In genomic region chr11:86584898-86585597, GRCm38 (mm10) we compare ENCODE assay signal across 9 mouse cellular contexts. TPM values are rescaled to one million over a fixed set of nuclear protein-coding genes. Genes with fewer than 3 reads are reported as not detected.
A peak's percentile ranks its signal among the peaks of the same experiment; 100 is the strongest.
DNase-seq lines count a peak whose midpoint lies in the region; ATAC-seq and TF ChIP-seq lines count a peak whose summit lies in the region.
"Had no signal": no experiment of that assay in that cellular context is flagged by ENCODE, and none has a peak within 500 bp of the region (broad histone marks: within the 10 kb centered on the region; RNA-seq: fewer than 3 reads in every experiment).

No protein-coding gene starts in this region.

- no peaks in the 10 kb centered on the region for H3K27me3 ChIP-seq in CH12.LX (replicated peaks)
- H3K27me3 ChIP-seq in liver, embryonic 13.5 days = no peaks in the 10 kb centered on the region

- peak overlapping the region; percentile 99 for H3K9ac ChIP-seq in CH12.LX (ENCODE audit: insufficient read depth, low read depth)
- peak overlapping the region; percentile 75 for H3K9ac ChIP-seq in liver, embryonic 13.5 days

- peaks cover 3 to 12% of the 10 kb centered on the region in 2 experiments for H3K36me3 ChIP-seq in CH12.LX (replicated peaks in 1 of 2; ENCODE audit: control insufficient read depth in 1 of 2, insufficient read depth in 1 of 2, low read length in 1 of 2)
- H3K36me3 ChIP-seq in liver, embryonic 13.5 days = peaks cover 16% of the 10 kb centered on the region; the same call in 1 of the 2 replicates

- peaks cover 25% of the 10 kb centered on the region for H3K79me2 ChIP-seq in CH12.LX (replicated peaks; ENCODE audit: control insufficient read depth, extremely low read depth, insufficient read depth, poor library complexity, severe bottlenecking)

- ATAC-seq in liver, embryonic 13.5 days (ENCODE audit: low read depth) = no peak

- no peak for TF ChIP-seq RAD21 in CH12.LX (IDR thresholded peaks at IDR 0.05; ENCODE audit: low read depth, low read length)

- H3K27ac ChIP-seq in CH12.LX (ENCODE audit: insufficient read depth, low read depth) = peak overlapping the region; percentile 85
- H3K27ac ChIP-seq in liver, embryonic 13.5 days = peak overlapping the region; percentile 72

- H3K4me3 ChIP-seq in CH12.LX (replicated peaks in 1 of 3; ENCODE audit: low read depth in 2 of 3, low read length in 2 of 3, poor library complexity in 1 of 3) = peak overlapping the region; percentile 76 to 91 (median 81)
- peak overlapping the region; percentile 59 for H3K4me3 ChIP-seq in liver, embryonic 13.5 days (replicated peaks)
- H3K4me3 ChIP-seq: layer of hippocampus, adult 2 months had no signal

- in situ Hi-C loops in CH12.LX (cut with MboI; ENCODE audit: low pct_ligation_motif_present, low pct_unique_long_range_greater_than_20kb, low sequenced_read_pairs) = loop anchor here (5.0 kb wide), 1 partner anchor 37 kb away; no protein-coding TSS in a partner anchor

- peak overlapping the region; percentile 99 for H3K4me2 ChIP-seq in CH12.LX (ENCODE audit: insufficient read depth, low read depth, poor library complexity, severe bottlenecking)
- peak overlapping the region; percentile 66 for H3K4me2 ChIP-seq in liver, embryonic 13.5 days

- no peak for TF ChIP-seq EP300 in CH12.LX (IDR thresholded peaks at IDR 0.05; ENCODE audit: low read length)

- dilution Hi-C loops in CH12.LX (cut with MboI; ENCODE audit: extremely low pct_ligation_motif_present, extremely low pct_unique_long_range_greater_than_20kb, low sequenced_read_pairs) = loop anchor here (5.0 kb wide), 1 partner anchor 37 kb away; no protein-coding TSS in a partner anchor

- no peaks in the 10 kb centered on the region for H3K9me3 ChIP-seq in CH12.LX (replicated peaks; ENCODE audit: low read length)
- no peaks in the 10 kb centered on the region for H3K9me3 ChIP-seq in liver, embryonic 13.5 days (replicated peaks)

- DNase-seq in kidney, adult 9 months = peak; percentile 76
- no peak for DNase-seq in kidney, postnatal 36 days
- DNase-seq in CH12.LX (ENCODE audit: extremely low read depth) (no peak), NIH3T3 (ENCODE audit: low read depth) (peak; percentile 44)
- no peak for DNase-seq in liver, embryonic 13.5 days
- no peak for DNase-seq in urinary bladder, postnatal 10 days (ENCODE audit: low spot score)
- DNase-seq in natural killer cell, adult 2 months (ENCODE audit: low spot score in 2 of 2) = no peak
- DNase-seq: cerebellum, postnatal 36 days had no signal

- no peak; the same call in 1 of the 2 replicates for TF ChIP-seq POLR2A in CH12.LX (IDR thresholded peaks at IDR 0.05; ENCODE audit: low read depth, low read length)

- no peak for TF ChIP-seq CTCF in CH12.LX (conservative IDR thresholded peaks at IDR 0.05 in 1 of 2, IDR thresholded peaks at IDR 0.05 in 1 of 2; ENCODE audit: low read depth in 2 of 2, low read length in 2 of 2)

- 31% methylated on average over 7 of the region's 7 CpGs for WGBS in liver, embryonic 13.5 days (ENCODE audit: insufficient replicate concordance)

- peaks cover 3 to 49% of the 10 kb centered on the region in 2 experiments for H3K4me1 ChIP-seq in CH12.LX (ENCODE audit: control insufficient read depth in 1 of 2, insufficient read depth in 2 of 2)
- peaks cover 89% of the 10 kb centered on the region for H3K4me1 ChIP-seq in liver, embryonic 13.5 days (replicated peaks)

TF ChIP-seq in CH12.LX, 34 proteins besides CTCF, POLR2A, EP300 and RAD21:
- peak; percentile 2; the same call in 1 of the 2 replicates for TF ChIP-seq TBP (conservative IDR thresholded peaks at IDR 0.05; ENCODE audit: low read depth, low read length)
- TF ChIP-seq SIN3A (IDR thresholded peaks at IDR 0.05; ENCODE audit: low read length) = peak; percentile 18; the same call in 1 of the 2 replicates
- TF ChIP-seq MAZ (IDR thresholded peaks at IDR 0.05; ENCODE audit: low read depth, low read length) = no peak
- TF ChIP-seq CHD1 (IDR thresholded peaks at IDR 0.05; ENCODE audit: low read depth, low read length) = peak; percentile 69

RNA-seq across cellular contexts. Expression of gene Tubd1, which starts 40.3 kb away (rescaled TPM):
- total RNA-seq in CH12.LX (2012; rRNA removed) (11.9 and 14.3 TPM in 2 replicates), CH12.LX (2014; rRNA removed) (9.7 and 9.8 TPM in 2 replicates)
- 12.6 and 13.4 TPM in 2 replicates for polyA plus RNA-seq in CH12.LX (2012; ENCODE audit: insufficient read length, low read depth)
- 13.2 and 13.6 TPM in 2 replicates for polyA plus RNA-seq in liver, embryonic 13.5 days (2015; fragmentation: Nextera tagmentation; extraction: Ambion mirVana)

RNA-seq across cellular contexts. Expression of gene Rps6kb1, which starts 40.4 kb away (rescaled TPM):
- total RNA-seq in CH12.LX (2012; rRNA removed) (45.2 and 56.7 TPM in 2 replicates), CH12.LX (2014; rRNA removed) (76.9 and 79.9 TPM in 2 replicates)
- 110 and 152 TPM in 2 replicates for polyA plus RNA-seq in CH12.LX (2012; ENCODE audit: insufficient read length, low read depth)
- 30.5 and 34.4 TPM in 2 replicates for polyA plus RNA-seq in liver, embryonic 13.5 days (2015; fragmentation: Nextera tagmentation; extraction: Ambion mirVana)

Comparison
In these comparisons a context has a peak if more than half of its experiments do, and no peak if none do; other contexts are left out.
1. DNase-seq: peak in kidney, adult 9 months (single experiment) and NIH3T3 (single experiment); none in kidney, postnatal 36 days (0 of 2), CH12.LX (single experiment), liver, embryonic 13.5 days (single experiment), urinary bladder, postnatal 10 days (single experiment) and natural killer cell, adult 2 months (0 of 2).